10 mouse cellular contexts compared by ENCODE assay signal in the genomic region with DNA sequence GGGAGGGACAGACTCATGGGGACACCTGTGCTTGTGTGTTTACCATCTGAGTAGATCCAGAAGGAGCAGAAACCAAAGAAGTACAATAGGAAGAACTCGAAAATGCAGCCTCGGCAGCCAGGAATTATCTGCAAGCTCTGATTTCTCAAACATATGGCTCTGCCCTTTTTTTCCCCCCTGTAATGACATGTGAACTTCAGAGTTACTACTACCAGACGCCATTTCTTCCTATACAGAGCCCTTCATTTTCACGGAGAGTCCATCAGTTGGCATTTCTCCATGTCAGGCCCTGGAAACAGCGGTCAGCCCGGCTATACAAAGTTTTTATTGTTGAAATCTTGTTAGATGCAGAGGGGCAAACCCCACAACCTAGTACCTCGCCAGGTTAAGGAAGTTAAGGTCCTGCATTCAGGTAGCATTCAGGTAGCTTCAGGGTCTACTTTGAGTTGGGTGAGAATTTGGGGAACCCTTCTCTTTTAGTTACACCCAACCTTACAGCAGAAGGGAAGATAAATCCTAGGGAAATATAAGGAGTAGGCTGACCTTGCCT. TPM values are rescaled to one million over a fixed set of nuclear protein-coding genes. Genes with fewer than 3 reads are reported as not detected.
DNase-seq lines count a peak whose midpoint lies in the region; ATAC-seq lines count a peak whose summit lies in the region.
"Had no signal": no experiment of that assay in that cellular context is flagged by ENCODE, and none has a peak within 500 bp of the region (broad histone marks: within the 10 kb centered on the region; RNA-seq: fewer than 3 reads in every experiment).

No protein-coding gene starts in this region.

- H3K27me3 ChIP-seq in kidney, embryonic 14.5 days (ENCODE audit: control insufficient read depth, insufficient read depth, low read length), result peaks cover 70% of the 10 kb centered on the region
- peaks cover 68% of the 10 kb centered on the region for H3K27me3 ChIP-seq in embryonic facial prominence, embryonic 13.5 days
- H3K27me3 ChIP-seq in hindbrain, embryonic 15.5 days, result peaks cover 20% of the 10 kb centered on the region
- H3K27me3 ChIP-seq in midbrain, embryonic 15.5 days (replicated peaks), result peaks cover 57% of the 10 kb centered on the region

- H3K4me2 ChIP-seq in kidney, embryonic 14.5 days (replicated peaks; ENCODE audit: low read depth, low read length), result peak overlapping the region; percentile 99
- peak overlapping the region; percentile 98 for H3K4me2 ChIP-seq in embryonic facial prominence, embryonic 13.5 days
- H3K4me2 ChIP-seq in hindbrain, embryonic 15.5 days, result peak overlapping the region; percentile 97
- H3K4me2 ChIP-seq in midbrain, embryonic 15.5 days, result peak overlapping the region; percentile 99; the same call in 1 of the 2 replicates

- H3K27ac ChIP-seq in kidney, embryonic 14.5 days (ENCODE audit: low read depth, low read length), result no peak overlapping the region
- H3K27ac ChIP-seq in embryonic facial prominence, embryonic 13.5 days, result no peak overlapping the region
- peak overlapping the region; percentile 92 for H3K27ac ChIP-seq in hindbrain, embryonic 15.5 days (replicated peaks)
- no peak overlapping the region for H3K27ac ChIP-seq in midbrain, embryonic 15.5 days
- H3K27ac ChIP-seq: layer of hippocampus, adult 2 months had no signal

- 4% methylated on average over 7 of the region's 7 CpGs for WGBS in kidney, embryonic 14.5 days
- 9% methylated on average over 7 of the region's 7 CpGs for WGBS in embryonic facial prominence, embryonic 13.5 days
- 12% methylated on average over 7 of the region's 7 CpGs for WGBS in hindbrain, embryonic 15.5 days
- 7% methylated on average over 7 of the region's 7 CpGs for WGBS in midbrain, embryonic 15.5 days

- no peaks in the 10 kb centered on the region for H3K36me3 ChIP-seq in kidney, embryonic 14.5 days (ENCODE audit: control insufficient read depth, insufficient read depth, low read length)
- no peaks in the 10 kb centered on the region for H3K36me3 ChIP-seq in embryonic facial prominence, embryonic 13.5 days
- H3K36me3 ChIP-seq in hindbrain, embryonic 15.5 days, result no peaks in the 10 kb centered on the region
- H3K36me3 ChIP-seq in midbrain, embryonic 15.5 days (replicated peaks), result no peaks in the 10 kb centered on the region

- DNase-seq in kidney, adult 8-10 months, result no peak
- DNase-seq in layer of hippocampus, adult 18-20 months (ENCODE audit: low spot score in 2 of 2), result no peak
- DNase-seq in kidney, postnatal 14 days, result no peak
- DNase-seq in lung, postnatal 36 days, result no peak
- DNase-seq: lung, adult 18-20 months had no signal

- no peaks in the 10 kb centered on the region for H3K9me3 ChIP-seq in kidney, embryonic 14.5 days (ENCODE audit: control insufficient read depth, low read length)
- H3K9me3 ChIP-seq in embryonic facial prominence, embryonic 13.5 days, result no peaks in the 10 kb centered on the region
- no peaks in the 10 kb centered on the region for H3K9me3 ChIP-seq in hindbrain, embryonic 15.5 days
- no peaks in the 10 kb centered on the region for H3K9me3 ChIP-seq in midbrain, embryonic 15.5 days

- H3K4me1 ChIP-seq in kidney, embryonic 14.5 days (ENCODE audit: control insufficient read depth, insufficient read depth, low read length), result no peaks in the 10 kb centered on the region; the same call in 1 of the 2 replicates
- H3K4me1 ChIP-seq in embryonic facial prominence, embryonic 13.5 days, result peaks cover 58% of the 10 kb centered on the region
- H3K4me1 ChIP-seq in hindbrain, embryonic 15.5 days (replicated peaks), result peaks cover 41% of the 10 kb centered on the region
- peaks cover 41% of the 10 kb centered on the region for H3K4me1 ChIP-seq in midbrain, embryonic 15.5 days

- no peak for ATAC-seq in kidney, embryonic 14.5 days (ENCODE audit: low FRiP score, low TSS enrichment)
- ATAC-seq in embryonic facial prominence, embryonic 13.5 days (ENCODE audit: insufficient number of reproducible peaks, insufficient read depth, low FRiP score, low TSS enrichment, low read depth), result no peak
- no peak for ATAC-seq in hindbrain, embryonic 15.5 days (ENCODE audit: low FRiP score, low read depth)
- no peak for ATAC-seq in midbrain, embryonic 15.5 days (replicated peaks)

- peak overlapping the region; percentile 74; the same call in 1 of the 2 replicates for H3K9ac ChIP-seq in kidney, embryonic 14.5 days (ENCODE audit: low read depth, low read length)
- no peak overlapping the region for H3K9ac ChIP-seq in embryonic facial prominence, embryonic 13.5 days
- H3K9ac ChIP-seq in hindbrain, embryonic 15.5 days, result no peak overlapping the region; the same call in 1 of the 2 replicates
- H3K9ac ChIP-seq in midbrain, embryonic 15.5 days, result no peak overlapping the region

- H3K4me3 ChIP-seq in kidney, embryonic 14.5 days (ENCODE audit: low read length), result peak overlapping the region; percentile 74
- H3K4me3 ChIP-seq in embryonic facial prominence, embryonic 13.5 days, result peak overlapping the region; percentile 78; the same call in 1 of the 2 replicates
- H3K4me3 ChIP-seq in hindbrain, embryonic 15.5 days, result peak overlapping the region; percentile 87
- H3K4me3 ChIP-seq in midbrain, embryonic 15.5 days, result peak overlapping the region; percentile 92; the same call in 1 of the 2 replicates

RNA-seq across cellular contexts. Expression of gene Tshz3, which starts 3.2 kb away (rescaled TPM):
- polyA plus RNA-seq in kidney, embryonic 14.5 days (2014; fragmentation: Nextera tagmentation; extraction: Ambion mirVana), result 13.2 and 17.9 TPM in 2 replicates
- polyA plus RNA-seq in embryonic facial prominence, embryonic 13.5 days (2015; fragmentation: Nextera tagmentation; extraction: Ambion mirVana), result 10.9 and 11.0 TPM in 2 replicates
- 27.4 and 35.8 TPM in 2 replicates for polyA plus RNA-seq in hindbrain, embryonic 15.5 days (2015; fragmentation: Nextera tagmentation; extraction: Ambion mirVana)
- polyA plus RNA-seq in midbrain, embryonic 15.5 days (2015; fragmentation: Nextera tagmentation; extraction: Ambion mirVana), result 9.8 and 11.1 TPM in 2 replicates
- 10 to 100 TPM; 13.0 to 16.5 TPM for total RNA-seq in layer of hippocampus, adult 18-20 months (2021)
